Mouse (Mus musculus) myocyte (in vitro differentiated cells): ENCODE results near the gene Elmsan1.

Experiments
- E2F4 ChIP-seq: IDR thresholded peaks from one replicate; pipeline ENCODE4 v1.6.1; 2011; ENCODE audit warnings: mild to moderate bottlenecking, control low read depth, moderate library complexity; ENCODE audit not compliant: insufficient read depth
- MAX ChIP-seq: IDR thresholded peaks from one replicate; pipeline ENCODE4 v1.6.1; 2011; ENCODE audit warnings: low read depth, mild to moderate bottlenecking, control low read depth
- MYOG ChIP-seq, 3 experiments: IDR thresholded peaks; one replicate each; pipeline ENCODE4 v1.6.1; 2011; ENCODE audit warnings: control low read depth in 2 of 3, low read depth in 2 of 3, mild to moderate bottlenecking in 2 of 3; ENCODE audit not compliant: insufficient read length in 2 of 3, control insufficient read depth in 1 of 3, insufficient read depth in 1 of 3
- POLR2A ChIP-seq: IDR thresholded peaks from one replicate; pipeline ENCODE4 v1.6.1; 2011; ENCODE audit warnings: low read depth, mild to moderate bottlenecking, control low read depth, moderate library complexity; ENCODE audit not compliant: insufficient read length
- USF1 ChIP-seq: IDR thresholded peaks from one replicate; pipeline ENCODE4 v1.6.1; 2011; ENCODE audit warnings: low read depth, mild to moderate bottlenecking, control low read depth, moderate library complexity

- TF ChIP-seq POLR2A: no peak
- no peak for TF ChIP-seq MAX
- TF ChIP-seq MYOG (IDR thresholded peaks at IDR 0.05; ENCODE audit: control insufficient read depth in 1 of 3, insufficient read depth in 1 of 3, insufficient read length in 2 of 3, low read depth in 2 of 3): no peak
- no peak for TF ChIP-seq E2F4
- TF ChIP-seq USF1: no peak
Measured at GRCm38 (mm10) chr12:84202561-84202960, 16.1 kb downstream of the Elmsan1 start.
